Mouse (Mus musculus) urinary bladder, postnatal 10 days (tissue): Measurements from ENCODE around the gene Shc3.

Experiments
- DNase-seq: peaks from one replicate; pipeline ENCODE4 v3.0.0; 2022; ENCODE audit warnings: low spot score

Gene Shc3

DNA sequence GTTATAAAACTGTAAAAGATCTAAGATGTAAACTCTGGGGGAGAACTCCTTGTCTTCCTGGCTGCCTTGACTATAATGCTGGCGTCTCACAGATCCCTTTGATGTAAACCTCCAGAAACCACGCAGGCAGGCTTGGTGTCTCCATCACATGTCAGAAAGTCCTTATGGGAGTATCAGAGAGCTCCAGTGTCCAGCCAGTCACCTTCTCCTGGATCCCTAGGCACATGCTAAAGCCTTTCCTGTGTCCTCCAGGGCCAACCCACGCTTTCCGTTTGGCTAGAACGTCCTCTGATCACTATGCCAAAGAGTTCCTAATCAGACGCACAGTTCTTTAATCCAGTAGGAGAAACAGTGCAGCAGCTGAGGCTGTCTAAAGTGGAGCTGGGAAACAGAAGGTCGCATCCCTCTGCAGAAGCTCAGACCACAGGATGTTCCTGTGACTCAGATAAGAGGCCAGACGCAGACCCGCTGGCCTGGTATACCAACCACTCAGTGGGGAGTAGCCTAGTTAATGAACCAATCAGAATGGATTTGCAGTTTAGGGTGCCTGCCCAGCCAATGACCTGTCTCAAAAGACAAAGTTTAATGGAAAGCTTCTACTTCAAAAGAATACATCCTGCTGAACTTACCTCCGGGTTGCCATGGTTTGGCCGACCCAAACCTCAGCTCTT is 88.7 kb downstream of the Shc3 start:
- no peak for DNase-seq

- no peak for DNase-seq
Observed at GRCm38 (mm10) chr13:51479826-51480225, 89.4 kb downstream of the Shc3 start.

- no peak for DNase-seq
Observed at GRCm38 (mm10) chr13:51476991-51477390, 92.2 kb downstream of the Shc3 start.

DNA sequence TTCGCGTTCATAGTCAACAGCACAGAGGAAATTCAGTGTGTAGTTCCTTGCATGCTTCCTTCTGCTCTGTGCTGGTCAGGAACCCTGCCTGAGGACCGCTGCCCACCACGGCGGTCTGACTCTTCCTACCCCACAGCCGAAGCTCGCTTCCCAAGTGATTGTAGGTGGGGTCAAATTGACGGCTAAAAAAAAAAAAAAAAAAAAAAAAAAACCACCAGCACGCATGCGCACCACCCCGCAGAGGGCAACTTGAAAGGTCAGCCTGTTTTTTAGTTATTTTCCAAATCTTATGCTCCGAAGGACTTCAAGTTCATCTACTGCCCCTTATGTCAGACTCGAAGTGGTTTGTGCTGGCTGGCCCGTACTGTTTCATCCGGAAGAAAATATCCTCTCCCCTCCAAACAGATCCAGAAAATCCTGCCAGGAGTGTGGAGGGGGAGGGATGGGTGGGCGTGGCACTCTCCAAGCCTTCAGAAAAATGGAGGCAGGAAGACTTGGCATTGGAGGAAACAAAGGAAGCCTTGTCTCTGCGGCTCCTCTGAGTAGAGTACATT is 100.4 kb downstream of the Shc3 start:
- no peak for DNase-seq

DNA sequence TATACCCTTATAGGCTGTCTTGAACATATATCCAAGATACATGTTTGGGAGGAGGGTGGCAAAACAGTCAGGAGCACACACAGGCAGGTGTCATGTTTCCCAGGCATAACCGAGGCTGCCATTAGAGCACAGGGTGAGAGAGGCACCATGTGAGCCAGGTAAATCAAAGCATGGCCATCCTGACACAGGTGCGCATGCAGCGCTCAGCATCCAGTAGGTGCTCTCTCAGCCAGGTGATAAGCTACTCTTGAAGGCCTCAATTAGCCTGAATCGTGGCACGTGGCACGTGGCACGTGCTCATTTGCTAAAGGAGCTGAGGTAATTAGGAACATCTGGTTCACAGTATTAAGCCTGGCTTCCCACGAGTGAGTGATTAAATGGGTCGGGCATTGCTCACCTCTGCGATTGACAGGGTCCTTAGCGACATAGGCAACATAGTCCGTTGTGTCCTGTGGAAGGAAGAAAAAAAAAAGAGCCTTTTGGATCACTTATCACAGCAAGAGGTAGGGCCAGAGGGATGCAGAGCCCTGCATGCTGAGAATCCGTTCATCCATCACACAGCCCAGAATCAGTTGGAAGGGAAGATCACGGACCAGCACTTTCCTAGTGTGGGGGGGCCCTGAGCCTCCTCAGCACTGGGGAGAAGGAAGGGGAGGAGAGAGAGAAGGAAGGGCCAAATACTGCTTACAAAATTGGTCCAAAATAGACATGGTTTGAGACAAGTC is 102.9 kb downstream of the Shc3 start:
- DNase-seq: no peak

DNA sequence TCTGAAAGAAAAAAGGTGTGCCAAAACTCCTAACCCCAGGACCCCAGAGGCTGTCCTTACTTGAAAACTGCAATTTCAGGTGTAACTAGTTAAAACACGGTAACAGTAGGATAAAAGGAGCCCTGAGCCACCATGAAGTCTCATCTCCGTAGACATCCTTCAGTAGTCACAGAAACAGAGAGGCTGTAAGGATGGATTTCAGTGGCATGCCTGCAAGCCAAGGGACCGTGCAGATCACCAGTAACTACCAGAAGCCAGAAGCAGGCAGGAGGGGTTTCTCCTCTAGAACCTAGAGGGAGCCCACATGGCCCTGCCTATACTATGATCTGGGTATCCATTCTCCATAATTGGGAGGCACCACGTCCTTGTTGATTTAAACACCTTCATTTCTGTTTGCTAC is 104.9 kb downstream of the Shc3 start:
- no peak for DNase-seq

DNA sequence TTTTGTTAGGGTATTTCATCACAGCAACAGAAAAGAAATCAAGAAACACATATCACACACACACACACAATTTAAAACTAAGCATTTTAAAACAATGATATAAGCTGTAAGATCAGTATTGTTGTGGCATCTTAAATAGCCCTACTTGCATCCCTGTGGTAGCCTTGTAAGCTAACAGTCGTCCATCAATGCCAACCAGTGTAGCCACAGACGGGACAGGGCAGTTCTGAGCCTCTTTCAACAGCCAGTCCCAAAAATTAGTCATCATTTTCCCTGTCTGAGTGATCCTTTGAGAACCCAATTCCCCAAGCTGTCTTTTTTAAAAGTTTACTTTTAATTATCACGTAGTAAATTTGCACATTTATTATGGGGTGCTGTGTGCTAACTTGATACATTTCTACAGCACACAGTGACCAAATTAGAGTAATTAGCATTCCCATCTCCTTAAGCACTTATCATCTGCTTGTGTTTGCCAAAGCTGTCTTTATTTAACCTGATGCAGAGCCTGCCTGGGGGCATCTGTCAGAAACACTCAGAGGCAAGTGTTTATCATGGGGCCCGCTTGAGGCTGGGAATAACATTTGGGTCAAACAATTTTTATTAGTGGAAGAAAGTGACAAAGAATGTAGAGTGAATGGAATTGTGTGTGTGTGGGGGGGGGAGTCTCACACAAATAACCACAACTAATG is 112.9 kb downstream of the Shc3 start:
- DNase-seq: no peak

- DNase-seq: no peak
Observed at GRCm38 (mm10) chr13:51446550-51446949, 122.7 kb downstream of the Shc3 start.

DNA sequence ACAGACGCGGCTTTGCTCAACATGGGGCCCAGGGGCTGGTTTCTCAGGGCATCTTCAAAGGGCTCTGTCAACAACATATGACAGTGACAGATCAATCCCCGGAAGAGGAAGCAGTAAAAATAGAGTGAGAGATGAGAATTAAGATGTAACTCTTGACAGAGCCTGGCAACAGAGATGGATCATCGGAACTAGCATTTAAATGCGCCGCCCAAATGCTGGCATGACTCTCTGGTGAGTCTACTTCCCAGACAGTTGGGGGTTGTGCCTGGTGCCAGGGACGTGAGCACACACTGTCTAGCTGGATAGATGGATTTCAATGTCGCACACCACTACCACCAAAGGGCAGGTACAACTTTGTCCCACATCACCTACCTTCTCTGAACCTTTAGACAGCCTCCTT is 126.3 kb downstream of the Shc3 start:
- no peak for DNase-seq

DNA sequence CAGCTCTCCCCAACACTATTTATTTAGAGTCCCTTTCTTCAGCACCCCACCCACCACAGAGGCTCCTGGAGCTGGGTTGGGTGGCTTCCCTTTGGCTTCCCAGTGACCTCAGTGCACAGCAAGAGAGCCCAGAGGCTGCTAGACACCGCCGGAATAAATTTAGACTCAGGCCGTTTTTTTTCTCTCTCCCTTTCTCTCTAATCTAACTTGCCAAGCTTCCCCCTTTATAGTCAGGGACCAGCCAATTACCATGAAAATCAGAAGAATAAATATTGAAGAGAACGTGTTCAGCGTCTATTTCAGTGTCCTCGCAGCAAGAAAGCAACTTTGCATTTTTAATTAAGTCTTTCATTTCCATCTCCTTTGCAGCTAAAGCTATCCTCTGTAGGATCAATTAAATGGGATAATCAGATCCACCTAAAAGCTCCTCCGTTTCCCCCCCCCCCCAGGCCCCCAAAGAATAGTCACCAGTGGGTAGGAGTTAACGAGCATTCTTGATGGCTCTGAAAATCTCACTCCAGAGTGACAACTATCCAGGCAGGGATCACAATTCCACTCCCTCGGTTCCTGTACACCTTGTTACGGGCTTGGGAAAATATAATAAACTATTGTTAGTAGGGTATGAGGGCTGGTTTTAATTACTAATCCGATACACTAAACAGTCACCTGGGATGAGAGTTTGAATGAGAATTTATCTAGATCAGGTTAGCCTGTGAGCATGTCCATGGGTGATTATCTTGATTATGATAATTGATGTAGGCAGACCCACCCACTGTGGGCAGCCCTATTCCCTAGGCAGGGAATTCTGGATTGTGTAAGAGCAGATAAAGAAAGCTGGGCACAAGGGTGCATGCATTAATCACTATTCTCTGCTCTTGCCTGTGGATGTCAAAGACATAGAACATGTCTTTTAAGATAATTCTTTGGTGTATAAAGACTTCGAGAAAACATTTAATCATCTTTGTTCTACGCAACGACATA is 131.8 kb downstream of the Shc3 start:
- no peak for DNase-seq

- DNase-seq: no peak
Observed at GRCm38 (mm10) chr13:51435146-51435545, 134.1 kb downstream of the Shc3 start.

GRCm38 (mm10) chr13:51434460-51434859 is 134.8 kb downstream of the Shc3 start:
- no peak for DNase-seq

- DNase-seq: no peak
Observed at GRCm38 (mm10) chr13:51433371-51433770, 135.8 kb downstream of the Shc3 start.

GRCm38 (mm10) chr13:51425662-51426443 is 143.4 kb downstream of the Shc3 start:
- DNase-seq: no peak

GRCm38 (mm10) chr13:51424647-51425046 is 144.6 kb downstream of the Shc3 start:
- no peak for DNase-seq

- no peak for DNase-seq
Observed at GRCm38 (mm10) chr13:51423647-51424046, 145.6 kb downstream of the Shc3 start.

DNA sequence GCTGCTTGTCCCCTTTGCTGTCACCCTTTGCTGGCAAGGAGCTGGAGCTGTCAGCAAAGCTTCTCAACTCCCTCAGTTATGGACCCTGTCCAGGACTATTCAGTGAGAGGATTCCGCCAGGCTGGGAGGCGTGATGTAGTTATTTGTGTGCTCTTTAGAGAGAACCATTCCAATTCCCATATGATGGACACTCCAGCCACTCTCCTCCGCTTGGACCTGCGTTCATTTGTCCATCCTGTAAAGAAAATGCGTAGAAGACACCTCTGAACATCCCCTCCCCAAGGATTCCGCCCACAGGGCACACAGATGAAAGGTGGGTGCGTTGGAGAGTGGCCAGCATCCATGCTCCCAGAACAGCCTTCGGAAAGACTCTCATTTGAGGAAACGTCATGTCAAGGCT is 148.4 kb downstream of the Shc3 start:
- DNase-seq: no peak

- no peak for DNase-seq
Observed at GRCm38 (mm10) chr13:51419501-51419900, 149.7 kb downstream of the Shc3 start.

GRCm38 (mm10) chr13:51418942-51419451 is 150.2 kb downstream of the Shc3 start:
- no peak for DNase-seq

- peak; percentile 79 for DNase-seq
Observed at GRCm38 (mm10) chr13:51418268-51418941, 150.8 kb downstream of the Shc3 start.
